25 mouse cellular contexts compared by ENCODE assay signal in the genomic region with DNA sequence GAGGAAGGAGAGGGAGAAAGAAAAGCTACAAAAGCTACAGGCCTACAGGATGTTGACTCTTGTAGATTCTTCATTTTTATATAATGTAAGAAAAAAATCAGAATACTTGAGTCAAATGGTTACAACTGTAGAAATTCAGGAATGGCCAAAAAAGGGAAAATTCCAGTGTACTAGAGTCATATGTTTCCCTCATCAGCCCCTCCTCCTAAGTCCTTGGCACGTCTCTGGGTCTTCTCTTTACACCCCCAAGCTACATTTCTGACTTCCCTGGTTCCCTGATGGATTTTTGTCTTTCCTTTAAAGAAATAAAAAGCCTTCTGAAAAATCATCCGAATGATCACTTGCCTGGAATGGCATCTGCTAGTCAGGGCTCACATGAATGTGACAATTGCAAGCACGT. TPM values are rescaled to one million over a fixed set of nuclear protein-coding genes. Genes with fewer than 3 reads are reported as not detected.
DNase-seq lines count a peak whose midpoint lies in the region; TF ChIP-seq lines count a peak whose summit lies in the region.
"Had no signal": no experiment of that assay in that cellular context is flagged by ENCODE, and none has a peak within 500 bp of the region (broad histone marks: within the 10 kb centered on the region; RNA-seq: fewer than 3 reads in every experiment).

No protein-coding gene starts in this region.

- H3K4me1 ChIP-seq in spleen, adult 2 months (ENCODE audit: control insufficient read depth, insufficient read depth, insufficient read length), result peaks cover 17% of the 10 kb centered on the region
- H3K4me1 ChIP-seq in bone marrow, adult 2 months (ENCODE audit: control insufficient read depth, insufficient read depth, low read length), result no peaks in the 10 kb centered on the region; the same call in 1 of the 2 replicates
- H3K4me1 ChIP-seq: embryonic facial prominence, embryonic 12.5 days; embryonic facial prominence, embryonic 15.5 days; forebrain, embryonic 12.5 days; forebrain, embryonic 15.5 days; hindbrain, embryonic 10.5 days; hindbrain, embryonic 13.5 days; intestine, embryonic 15.5 days had no signal

- WGBS in spleen, adult 2 months, result 74% methylated on average over 3 of the region's 3 CpGs
- 78% methylated on average over 3 of the region's 3 CpGs for WGBS in bone marrow, adult 2 months

- no peaks in the 10 kb centered on the region for H3K27me3 ChIP-seq in spleen, adult 2 months (ENCODE audit: control insufficient read depth, insufficient read depth, low read length)
- H3K27me3 ChIP-seq: embryonic facial prominence, embryonic 12.5 days; embryonic facial prominence, embryonic 15.5 days; forebrain, embryonic 15.5 days; intestine, embryonic 15.5 days had no signal

- peak overlapping the region; percentile 67; the same call in 1 of the 2 replicates for H3K27ac ChIP-seq in gastrocnemius, adult 2 months
- peak overlapping the region; percentile 84 for H3K27ac ChIP-seq in spleen, adult 2 months (ENCODE audit: insufficient read depth, low read length)
- peak overlapping the region; percentile 41; the same call in 1 of the 2 replicates for H3K27ac ChIP-seq in bone marrow, adult 2 months (ENCODE audit: control insufficient read depth, insufficient read depth, low read depth, low read length, poor library complexity)
- H3K27ac ChIP-seq: embryonic facial prominence, embryonic 12.5 days; embryonic facial prominence, embryonic 15.5 days; forebrain, embryonic 12.5 days; forebrain, embryonic 15.5 days; hindbrain, embryonic 10.5 days; hindbrain, embryonic 13.5 days; intestine, embryonic 15.5 days had no signal

- no peak for TF ChIP-seq POLR2A in spleen, adult 2 months (IDR thresholded peaks at IDR 0.05; ENCODE audit: low read depth, low read length)
- TF ChIP-seq POLR2A in bone marrow, adult 2 months (IDR thresholded peaks at IDR 0.05; ENCODE audit: borderline replicate concordance, control insufficient read depth, low read depth, low read length), result no peak

- DNase-seq in gastrocnemius, adult 2 months, result no peak
- no peak for DNase-seq in gastrocnemius, postnatal 4 days (ENCODE audit: low spot score in 2 of 2)
- DNase-seq in spleen, adult 2 months (ENCODE audit: low read depth in 1 of 2, low spot score in 2 of 2), result no peak
- DNase-seq in spleen, postnatal 10 days (ENCODE audit: low spot score in 2 of 2), result no peak
- no peak for DNase-seq in cerebellum, adult 18-20 months
- DNase-seq in frontal cortex, postnatal 10 days (ENCODE audit: low spot score in 2 of 2), result no peak
- DNase-seq in layer of hippocampus, adult 18-20 months (ENCODE audit: low spot score in 2 of 2), result no peak
- DNase-seq: adrenal gland, adult 2 months; adrenal gland, postnatal 14 days; B cell, adult 2 months; cerebellum, adult 2 months; cerebellum, adult 9-11 months; cerebellum, postnatal 25 days; gastrocnemius, postnatal 25 days; kidney, adult 11 months had no signal

- no peak overlapping the region for H3K4me3 ChIP-seq in gastrocnemius, adult 2 months
- H3K4me3 ChIP-seq in spleen, adult 2 months (ENCODE audit: extremely low read depth, insufficient read depth, insufficient read length), result no peak overlapping the region
- no peak overlapping the region for H3K4me3 ChIP-seq in bone marrow, adult 2 months (replicated peaks; ENCODE audit: control insufficient read depth, low read depth, low read length)
- H3K4me3 ChIP-seq: embryonic facial prominence, embryonic 12.5 days; embryonic facial prominence, embryonic 15.5 days; erythroblast, embryonic 14.5 days; forebrain, embryonic 12.5 days; forebrain, embryonic 15.5 days; hindbrain, embryonic 10.5 days; hindbrain, embryonic 13.5 days; intestine, embryonic 15.5 days had no signal

- H3K36me3 ChIP-seq in spleen, adult 2 months (ENCODE audit: control insufficient read depth, insufficient read depth, low read length), result no peaks in the 10 kb centered on the region
- H3K36me3 ChIP-seq: embryonic facial prominence, embryonic 12.5 days; embryonic facial prominence, embryonic 15.5 days; forebrain, embryonic 12.5 days; forebrain, embryonic 15.5 days; hindbrain, embryonic 10.5 days; hindbrain, embryonic 13.5 days; intestine, embryonic 15.5 days had no signal

- TF ChIP-seq CTCF in gastrocnemius, adult 2 months (IDR thresholded peaks at IDR 0.05), result no peak
- no peak for TF ChIP-seq CTCF in spleen, adult 2 months (IDR thresholded peaks at IDR 0.05; ENCODE audit: extremely low read depth, insufficient read depth, insufficient read length, insufficient replicate concordance)
- TF ChIP-seq CTCF in bone marrow, adult 2 months (IDR thresholded peaks at IDR 0.05; ENCODE audit: control insufficient read depth, insufficient read depth, low read length), result no peak

- intact Hi-C loops in gastrocnemius, adult 2 months (cut with DNase I), result no loop called here

RNA-seq across cellular contexts. Expression of a gene that starts 34.8 kb away (rescaled TPM):
- 100 to 1,000 TPM; 120 to 207 TPM for total RNA-seq in gastrocnemius, adult 2 months (2021)
- total RNA-seq in gastrocnemius, postnatal 4 days (2021), result 100 to 1,000 TPM; 754 to 847 TPM
- 327 and 363 TPM in 2 replicates for polyA plus RNA-seq in spleen, adult 2 months (2012; rRNA removed)
- polyA plus RNA-seq in bone marrow, adult 2 months (2011; ENCODE audit: insufficient read depth, insufficient read length, low replicate concordance, missing spikeins), result 2,117 and 3,348 TPM in 2 replicates
- 1,000 to 10,000 TPM; 1,626 to 1,851 TPM for total RNA-seq in layer of hippocampus, adult 18-20 months (2021)
- total RNA-seq: MEL had no signal
